Mouse (Mus musculus): ENCODE results near the gene Tfcp2l1. TPM values are rescaled to one million over a fixed set of nuclear protein-coding genes. Genes with fewer than 3 reads are reported as not detected.
A peak's percentile ranks its signal among the peaks of the same experiment; 100 is the strongest.

Gene Tfcp2l1
- polyA plus RNA-seq, 1 experiment from 2014 or later: 39.6 TPM

- POLR2A ChIA-PET: no interaction called here
- no peak for ATAC-seq
- H3K27me3 ChIP-seq: no peaks in the 10 kb centered on the region
- DNase-seq (ENCODE audit: low read depth, low spot score): no peak
- in situ Hi-C loops (cut with MboI; ENCODE audit: low pct_unique_long_range_greater_than_20kb): no loop called here
- TF ChIP-seq CTCF (IDR thresholded peaks at IDR 0.05): no peak
- CTCF ChIA-PET: interaction anchor here (1.2 to 2.5 kb wide), 2 partner anchors 8 to 19 kb away, joined by 3 to 5 read pairs; no protein-coding TSS in a partner anchor
Observed at GRCm38 (mm10) chr1:118650771-118651080, 23.0 kb downstream of the Tfcp2l1 start.

GRCm38 (mm10) chr1:118658716-118659115 is 31.0 kb downstream of the Tfcp2l1 start:
- in situ Hi-C loops (cut with MboI; ENCODE audit: low pct_unique_long_range_greater_than_20kb): no loop called here
- ATAC-seq (no peak), DNase-seq (ENCODE audit: low read depth, low spot score) (no peak)
- ChIA-PET CTCF (interaction anchor here (1.1 to 1.8 kb wide), 3 partner anchors 9 to 13 kb away, joined by 4 to 5 read pairs (median 5); no protein-coding TSS in a partner anchor), POLR2A (no interaction called here)
- H3K27me3 ChIP-seq: no peaks in the 10 kb centered on the region
- no peak for TF ChIP-seq CTCF (IDR thresholded peaks at IDR 0.05)

GRCm38 (mm10) chr1:118660880-118661465 is 33.2 kb downstream of the Tfcp2l1 start:
- in situ Hi-C loops (cut with MboI; ENCODE audit: low pct_unique_long_range_greater_than_20kb): no loop called here
- ATAC-seq (peak; percentile 96), DNase-seq (ENCODE audit: low read depth, low spot score) (peak; percentile 87)
- no peaks in the 10 kb centered on the region for H3K27me3 ChIP-seq
- CTCF ChIA-PET: interaction anchor here (1.7 kb wide), 1 partner anchor 11 kb away, joined by 7 read pairs; no protein-coding TSS in a partner anchor
- no peak for TF ChIP-seq CTCF (IDR thresholded peaks at IDR 0.05)
- POLR2A ChIA-PET: interaction anchor here (1.2 kb wide), 1 partner anchor 14 kb away, joined by 3 read pairs; no protein-coding TSS in a partner anchor

- H3K27me3 ChIP-seq: no peaks in the 10 kb centered on the region
- POLR2A ChIA-PET: interaction anchor here (1.0 kb wide), 1 partner anchor 8 kb away, joined by 3 read pairs; no protein-coding TSS in a partner anchor
- in situ Hi-C loops (cut with MboI; ENCODE audit: low pct_unique_long_range_greater_than_20kb): no loop called here
- TF ChIP-seq CTCF (IDR thresholded peaks at IDR 0.05): no peak
- no peak for DNase-seq (ENCODE audit: low read depth, low spot score)
- ATAC-seq: no peak
- CTCF ChIA-PET: interaction anchor here (1.4 to 1.7 kb wide), 2 partner anchors 9 to 63 kb away, joined by 3 to 7 read pairs; no protein-coding TSS in a partner anchor
Observed at GRCm38 (mm10) chr1:118663062-118663461, 35.3 kb downstream of the Tfcp2l1 start.

- no peak for TF ChIP-seq CTCF (IDR thresholded peaks at IDR 0.05)
- DNase-seq (ENCODE audit: low read depth, low spot score) (no peak), ATAC-seq (no peak)
- no peaks in the 10 kb centered on the region for H3K27me3 ChIP-seq
- POLR2A ChIA-PET: no interaction called here
- CTCF ChIA-PET: no interaction called here
- in situ Hi-C loops (cut with MboI; ENCODE audit: low pct_unique_long_range_greater_than_20kb): no loop called here
Observed at GRCm38 (mm10) chr1:118667536-118667935, 39.8 kb downstream of the Tfcp2l1 start.

GRCm38 (mm10) chr1:118672196-118672595 is 44.5 kb downstream of the Tfcp2l1 start:
- no peaks in the 10 kb centered on the region for H3K27me3 ChIP-seq
- POLR2A ChIA-PET: interaction anchor here (1.1 kb wide), 1 partner anchor 86 kb away, joined by 3 read pairs; no protein-coding TSS in a partner anchor
- no peak for TF ChIP-seq CTCF (IDR thresholded peaks at IDR 0.05)
- peak; percentile 95 for ATAC-seq
- in situ Hi-C loops (cut with MboI; ENCODE audit: low pct_unique_long_range_greater_than_20kb): no loop called here
- CTCF ChIA-PET: interaction anchor here (0.9 to 2.2 kb wide), 9 partner anchors 8 to 107 kb away, joined by 3 to 7 read pairs (median 4); no protein-coding TSS in a partner anchor
- peak; percentile 88 for DNase-seq (ENCODE audit: low read depth, low spot score)

GRCm38 (mm10) chr1:118674176-118674575 is 46.4 kb downstream of the Tfcp2l1 start:
- in situ Hi-C loops (cut with MboI; ENCODE audit: low pct_unique_long_range_greater_than_20kb): no loop called here
- TF ChIP-seq CTCF (IDR thresholded peaks at IDR 0.05): no peak
- POLR2A ChIA-PET: no interaction called here

GRCm38 (mm10) chr1:118681980-118682379 is 54.2 kb downstream of the Tfcp2l1 start:
- ATAC-seq (no peak), DNase-seq (ENCODE audit: low read depth, low spot score) (no peak)
- POLR2A ChIA-PET: no interaction called here
- in situ Hi-C loops (cut with MboI; ENCODE audit: low pct_unique_long_range_greater_than_20kb): no loop called here
- no peak for TF ChIP-seq CTCF (IDR thresholded peaks at IDR 0.05)
- H3K27me3 ChIP-seq: no peaks in the 10 kb centered on the region
- CTCF ChIA-PET: interaction anchor here (1.2 kb wide), 1 partner anchor 10 kb away, joined by 4 read pairs; no protein-coding TSS in a partner anchor

More at GRCm38 (mm10) chr1:118674176-118674575, 46.4 kb downstream of the Tfcp2l1 start:
- no peak for ATAC-seq
- DNase-seq (ENCODE audit: low read depth, low spot score): no peak
- H3K27me3 ChIP-seq: no peaks in the 10 kb centered on the region
- CTCF ChIA-PET: no interaction called here

- ATAC-seq: no peak
- in situ Hi-C loops (cut with MboI; ENCODE audit: low pct_unique_long_range_greater_than_20kb): no loop called here
- no peak for TF ChIP-seq CTCF (IDR thresholded peaks at IDR 0.05)
- H3K27me3 ChIP-seq: no peaks in the 10 kb centered on the region
- DNase-seq (ENCODE audit: low read depth, low spot score): no peak
- ChIA-PET POLR2A (interaction anchor here (0.6 kb wide), 1 partner anchor 176 kb away, joined by 3 read pairs; no protein-coding TSS in a partner anchor), CTCF (interaction anchor here (0.7 to 1.2 kb wide), 2 partner anchors 9 to 121 kb away, joined by 3 read pairs; no protein-coding TSS in a partner anchor)
Observed at GRCm38 (mm10) chr1:118683686-118684085, 55.9 kb downstream of the Tfcp2l1 start.

- no peak for ATAC-seq
- ChIA-PET CTCF (no interaction called here), POLR2A (interaction anchor here (0.7 kb wide), 1 partner anchor 9 kb away, joined by 3 read pairs; no protein-coding TSS in a partner anchor)
- H3K27me3 ChIP-seq: no peaks in the 10 kb centered on the region
- in situ Hi-C loops (cut with MboI; ENCODE audit: low pct_unique_long_range_greater_than_20kb): no loop called here
- TF ChIP-seq CTCF (IDR thresholded peaks at IDR 0.05): no peak
- DNase-seq (ENCODE audit: low read depth, low spot score): no peak
Observed at GRCm38 (mm10) chr1:118687726-118688125, 60.0 kb downstream of the Tfcp2l1 start.

- in situ Hi-C loops (cut with MboI; ENCODE audit: low pct_unique_long_range_greater_than_20kb): no loop called here
- ChIA-PET CTCF (no interaction called here), POLR2A (no interaction called here)
- no peak for ATAC-seq
- H3K27me3 ChIP-seq: no peaks in the 10 kb centered on the region
- TF ChIP-seq CTCF (IDR thresholded peaks at IDR 0.05): no peak
- DNase-seq (ENCODE audit: low read depth, low spot score): no peak
Observed at GRCm38 (mm10) chr1:118689830-118690229, 62.1 kb downstream of the Tfcp2l1 start.
